Mouse (Mus musculus) layer of hippocampus, adult 9-10 months (tissue): ENCODE results near the gene 5730522E02Rik.
"Not testable (repeated sequence)": the region's sequence is repeated elsewhere in the genome, so short reads cannot be mapped to it uniquely, and the experiment has no call there.

Experiments
- DNase-seq: peaks from one replicate; pipeline ENCODE4 v3.0.0; 2022; ENCODE audit warnings: low spot score

5730522E02Rik gene

DNA sequence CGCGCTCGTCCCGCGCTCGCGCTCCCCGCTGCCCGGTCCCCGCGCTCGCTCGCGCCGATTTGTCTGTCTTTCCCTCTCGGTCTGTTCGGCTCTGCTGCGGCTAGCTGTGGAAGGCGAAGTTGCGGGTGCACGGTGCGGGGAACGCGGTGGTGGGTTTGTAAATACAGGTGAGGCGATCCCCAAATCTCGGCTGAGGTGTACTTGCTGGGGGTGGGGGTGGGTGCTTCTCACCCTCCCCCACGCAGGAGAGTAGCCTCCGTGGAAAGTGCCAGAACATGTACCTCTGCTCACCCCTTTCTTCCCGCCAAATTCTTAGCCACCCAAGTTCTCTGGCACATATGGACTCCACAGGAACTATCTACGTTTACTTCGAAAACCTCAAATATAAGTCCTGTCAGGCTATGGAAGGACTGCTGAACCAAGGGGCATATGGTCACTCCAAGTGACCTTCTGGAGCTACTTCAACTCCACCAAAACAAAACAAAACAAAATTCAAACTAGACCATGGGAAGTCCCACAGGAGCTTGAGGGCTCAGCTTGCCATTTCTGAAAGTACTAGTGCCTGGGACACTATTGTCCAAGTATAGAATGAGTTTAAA is at the start of gene 5730522E02Rik:
TSS of gene 5730522E02Rik (minus strand) at position 182 of the 599 bp plus-strand sequence.
- no peak for DNase-seq

DNA sequence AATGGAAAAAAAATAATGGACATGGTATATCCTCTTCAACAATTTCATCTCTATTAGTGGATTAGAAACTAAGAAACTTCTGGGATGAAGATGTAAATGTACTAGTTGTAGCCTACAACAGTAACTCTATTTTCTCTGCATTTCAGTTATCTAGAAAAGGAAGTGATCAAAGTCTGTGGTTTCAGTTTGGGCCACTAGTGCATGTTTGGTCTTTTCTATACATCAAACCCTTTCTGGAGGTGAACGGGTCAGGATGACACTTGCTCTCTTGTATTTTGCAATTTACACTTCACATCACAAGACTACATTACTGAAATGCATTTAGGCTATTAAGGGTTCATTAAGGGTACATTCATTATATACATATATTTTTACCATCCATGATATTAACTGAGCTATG is 26.0 kb upstream of the 5730522E02Rik start:
- DNase-seq: no peak

DNA sequence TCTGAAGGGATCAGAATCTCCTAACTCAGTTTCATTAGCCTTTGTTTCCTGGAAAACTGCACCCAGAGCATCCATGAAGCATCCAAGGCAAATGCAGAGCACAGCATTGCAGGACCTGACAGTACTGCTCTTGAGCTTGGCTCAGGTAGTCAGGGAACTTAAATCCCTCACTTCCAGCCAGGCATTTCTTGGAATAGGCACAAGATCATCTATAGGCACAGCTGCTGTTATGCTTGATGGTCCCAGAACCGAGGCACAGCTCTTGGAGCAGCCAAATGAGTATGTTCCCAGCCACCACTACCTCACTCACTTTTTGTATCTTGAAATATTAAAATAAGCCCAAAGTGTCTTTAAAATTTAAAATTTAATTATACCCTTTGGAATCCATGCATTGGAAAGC is 19.3 kb upstream of the 5730522E02Rik start:
- DNase-seq: no peak

DNA sequence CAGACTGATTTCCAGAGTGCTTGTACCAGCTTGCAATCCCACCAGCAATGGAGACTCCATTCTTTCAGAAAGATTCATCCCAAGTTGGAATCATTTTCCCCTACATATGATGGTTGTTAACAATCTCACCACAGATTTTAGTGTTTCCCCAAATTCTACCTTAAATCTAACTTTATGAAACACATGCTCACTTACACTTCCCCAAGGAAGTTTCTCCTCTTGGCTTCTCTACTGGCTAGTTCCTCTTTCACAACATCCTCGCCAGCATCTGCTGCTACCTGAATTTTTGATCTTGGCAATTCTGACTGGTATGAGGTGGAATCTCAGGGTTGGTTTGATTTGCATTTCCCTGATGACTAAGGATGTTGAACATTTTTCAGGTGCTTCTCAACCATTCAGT is 3.1 kb upstream of the 5730522E02Rik start:
- not testable (repeated sequence) for DNase-seq

DNA sequence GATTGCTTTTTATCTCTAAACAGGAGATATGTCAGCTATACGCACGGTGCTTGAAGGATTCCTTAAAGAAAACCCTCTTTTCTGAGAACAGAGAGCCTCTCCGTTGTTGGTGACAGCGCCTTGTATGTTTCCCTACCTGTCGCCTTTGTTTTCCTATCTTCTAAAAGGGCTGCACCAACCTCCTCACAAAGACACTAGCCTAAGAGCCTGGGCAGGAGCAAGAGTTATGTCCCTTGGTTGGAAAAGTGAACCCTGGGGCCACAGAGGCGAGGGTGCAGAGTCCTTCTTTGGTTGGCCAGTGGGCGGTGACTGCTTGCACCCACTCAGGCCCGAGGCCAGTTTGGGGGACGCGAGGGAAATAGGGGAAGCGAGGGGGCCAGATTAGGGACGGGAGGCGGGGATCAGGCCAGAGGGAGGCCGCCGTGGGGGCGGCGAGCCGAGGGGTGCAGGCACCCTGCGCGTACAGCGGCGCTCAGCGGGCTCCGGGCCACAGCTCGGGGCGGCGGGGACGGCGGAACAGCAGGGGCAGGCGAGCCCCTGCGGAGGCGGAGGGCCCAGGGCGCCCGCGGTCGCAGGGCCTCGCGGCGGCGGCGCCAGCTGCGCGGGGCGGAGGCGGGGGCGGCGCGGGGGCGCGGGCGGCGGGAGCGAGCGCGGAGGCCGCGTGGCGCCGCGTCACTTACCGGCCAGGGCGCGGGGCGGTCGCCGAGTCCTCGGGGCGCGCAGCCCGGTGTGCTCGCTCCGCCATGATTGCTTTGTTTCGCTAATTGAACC is 567 bp downstream of the 5730522E02Rik start:
- DNase-seq: no peak

DNA sequence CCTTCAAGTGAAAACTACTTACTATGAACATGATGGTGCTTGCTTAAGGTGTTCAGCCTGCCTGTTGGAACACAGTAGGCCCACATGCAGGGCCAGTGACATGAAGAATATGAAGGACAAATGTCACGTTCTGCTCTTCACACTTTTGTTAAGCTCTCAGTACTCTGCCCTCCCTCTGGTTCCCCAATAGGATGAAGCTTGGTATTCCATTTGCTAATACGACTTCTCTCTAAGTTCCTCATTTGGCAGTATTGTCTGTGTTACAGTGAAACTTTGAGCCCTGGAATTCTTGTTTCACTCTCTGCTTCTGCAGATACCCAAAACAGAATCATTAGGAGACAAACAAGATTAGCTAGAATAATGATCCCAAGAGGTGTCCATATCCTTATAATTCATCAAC is 7.1 kb downstream of the 5730522E02Rik start:
- no peak for DNase-seq

DNA sequence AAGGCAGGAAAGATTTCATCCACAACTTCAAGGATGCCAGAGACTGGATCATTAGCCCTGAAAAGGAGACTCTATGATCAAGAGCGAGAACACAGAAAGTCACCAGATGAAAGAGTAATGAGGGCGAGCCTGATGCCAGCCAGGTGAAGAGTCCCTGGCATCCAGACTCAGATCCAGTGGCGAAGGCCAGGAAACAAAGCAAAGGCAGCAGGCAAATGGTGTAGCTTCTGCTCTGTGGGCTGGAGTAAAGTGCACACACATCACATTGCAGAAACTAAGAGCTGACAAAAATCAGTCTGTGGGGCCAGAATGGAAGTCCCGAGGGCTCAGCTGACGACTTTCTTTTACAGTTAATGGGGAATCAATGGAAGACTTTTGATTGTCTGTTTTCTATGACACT is 7.7 kb downstream of the 5730522E02Rik start:
- DNase-seq: no peak

DNA sequence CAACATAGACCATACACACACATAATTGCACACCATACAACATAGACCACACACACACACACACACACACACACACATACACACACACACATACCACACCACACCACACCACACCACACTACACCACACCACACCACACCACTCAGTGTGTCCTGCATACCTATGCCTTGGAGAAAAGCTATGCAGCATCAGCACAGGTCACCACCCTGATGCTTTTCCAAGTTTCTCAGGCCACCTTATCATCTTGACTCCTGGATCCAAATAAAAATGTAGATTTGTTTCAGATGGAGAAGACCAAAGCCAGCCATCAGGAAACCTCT is 8.8 kb downstream of the 5730522E02Rik start:
- DNase-seq: no peak

DNA sequence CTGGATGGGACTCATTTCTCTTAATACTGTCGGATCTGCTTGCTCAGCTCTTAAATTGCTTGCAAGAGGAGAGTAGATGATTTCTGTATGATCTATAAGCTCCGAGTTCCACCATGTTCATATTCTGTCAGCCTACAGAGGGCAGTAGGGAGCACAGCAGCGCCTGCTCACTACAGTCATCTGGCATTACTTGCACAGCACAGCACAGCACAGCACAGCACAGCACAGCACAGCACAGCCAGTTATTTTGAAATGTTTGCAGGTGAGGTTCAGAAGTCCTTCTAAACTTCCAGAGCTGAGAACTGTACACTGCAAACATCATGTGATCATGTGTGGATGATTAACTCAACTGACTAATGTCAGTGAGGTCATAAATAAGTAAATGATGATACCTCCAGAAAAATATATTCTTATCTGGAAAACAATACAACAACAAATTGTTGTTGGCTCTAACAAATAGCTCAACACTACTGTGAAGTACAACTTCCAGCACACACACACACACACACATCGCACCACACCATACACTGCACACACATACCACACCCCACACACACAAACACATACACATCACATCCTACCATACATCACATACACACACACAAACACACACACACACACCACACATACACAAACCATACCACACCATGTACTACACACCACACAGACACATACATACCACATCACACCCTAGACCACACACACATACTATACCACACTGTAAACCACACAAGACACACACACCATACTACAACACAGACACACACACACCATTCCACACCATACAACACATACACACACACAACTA is 9.4 kb downstream of the 5730522E02Rik start:
- no peak for DNase-seq

DNA sequence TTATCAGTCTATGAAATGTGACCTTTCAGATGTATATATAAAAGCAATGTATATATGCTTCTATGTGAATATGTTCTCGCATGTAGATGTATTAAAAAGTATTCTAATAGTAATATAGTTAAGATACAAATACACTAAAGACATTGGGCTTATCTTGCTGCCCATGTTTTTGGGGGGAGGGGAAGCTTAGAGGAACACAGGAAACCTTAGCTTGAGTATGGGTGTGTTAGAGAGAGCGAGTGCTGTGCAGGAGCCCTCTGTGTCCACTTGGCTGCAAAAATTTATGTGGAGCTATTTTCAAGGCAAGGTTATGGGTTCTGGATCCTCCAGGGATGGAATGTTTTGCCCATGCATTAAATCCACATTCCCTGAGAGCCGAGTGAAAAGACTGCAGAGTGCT is 15.1 kb downstream of the 5730522E02Rik start:
- DNase-seq: no peak

DNA sequence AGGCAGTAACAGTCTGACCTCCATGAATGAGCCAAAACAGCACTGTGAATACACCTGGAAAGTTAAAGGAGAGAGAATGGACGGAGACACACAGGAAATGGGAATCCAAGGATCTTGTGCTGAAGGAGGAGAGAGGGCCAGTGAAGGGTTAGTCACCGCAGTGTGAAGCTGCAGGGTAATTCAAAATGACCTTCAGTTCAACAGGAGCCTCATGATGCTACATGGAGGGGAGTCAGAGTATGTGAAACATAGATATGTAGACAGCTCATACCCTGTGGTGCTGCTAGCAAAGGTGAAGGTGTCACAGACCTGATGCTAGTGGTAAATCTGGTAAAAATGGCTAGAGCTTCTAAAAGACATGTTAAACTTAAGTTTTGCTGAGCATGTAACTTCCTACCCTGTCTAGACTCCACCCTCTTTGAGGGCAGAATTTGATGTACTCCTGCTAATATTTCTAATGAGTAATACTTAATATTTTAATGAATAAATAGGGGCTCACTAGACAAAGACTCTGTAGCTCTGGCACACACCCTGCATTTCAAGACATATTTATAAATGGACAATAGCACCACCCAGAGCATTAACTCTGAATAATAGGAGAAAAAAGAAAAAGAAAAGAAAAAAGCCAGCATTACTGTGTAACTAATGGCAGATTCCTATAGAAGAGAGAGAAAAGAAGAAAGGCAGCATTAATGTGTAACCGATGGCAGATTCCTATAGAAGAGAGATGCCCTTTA is 23.2 kb downstream of the 5730522E02Rik start:
- DNase-seq: no peak

DNA sequence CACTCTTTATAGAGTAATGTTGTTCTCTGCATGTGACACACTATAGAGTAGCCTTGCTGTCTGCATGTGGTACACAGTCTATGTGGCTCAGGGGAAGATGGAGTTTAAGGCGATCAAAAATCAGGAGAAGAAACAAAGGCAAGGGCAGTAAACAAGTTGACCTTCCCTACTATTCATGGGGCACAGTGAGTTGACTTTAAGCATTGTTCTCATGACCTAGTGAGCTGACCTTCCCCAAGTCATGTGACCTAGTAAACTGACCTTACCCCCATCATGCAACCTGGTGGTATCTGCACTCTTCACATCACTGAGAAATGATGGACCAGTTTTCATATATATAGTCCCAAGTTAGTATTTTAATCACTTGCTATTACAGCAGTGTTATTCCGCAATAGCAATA is 40.0 kb downstream of the 5730522E02Rik start:
- no peak for DNase-seq

DNA sequence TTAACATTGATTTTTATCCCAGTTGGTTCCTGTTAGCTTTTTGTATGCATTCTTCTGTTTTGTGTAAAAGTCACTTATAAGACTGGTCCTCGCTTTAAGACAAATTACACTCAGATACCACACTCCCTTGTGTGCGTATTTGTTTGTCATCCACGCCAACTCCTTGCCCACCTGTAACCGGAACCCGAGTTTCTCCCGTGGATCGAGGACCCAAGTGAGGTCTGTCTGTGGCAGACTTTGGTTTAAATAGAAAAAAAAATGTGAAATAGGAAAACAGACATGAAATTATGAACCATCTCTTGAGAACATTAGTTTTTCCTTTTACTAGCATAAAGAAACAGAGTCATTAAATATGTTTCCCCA is 43.0 kb downstream of the 5730522E02Rik start:
- DNase-seq: no peak

DNA sequence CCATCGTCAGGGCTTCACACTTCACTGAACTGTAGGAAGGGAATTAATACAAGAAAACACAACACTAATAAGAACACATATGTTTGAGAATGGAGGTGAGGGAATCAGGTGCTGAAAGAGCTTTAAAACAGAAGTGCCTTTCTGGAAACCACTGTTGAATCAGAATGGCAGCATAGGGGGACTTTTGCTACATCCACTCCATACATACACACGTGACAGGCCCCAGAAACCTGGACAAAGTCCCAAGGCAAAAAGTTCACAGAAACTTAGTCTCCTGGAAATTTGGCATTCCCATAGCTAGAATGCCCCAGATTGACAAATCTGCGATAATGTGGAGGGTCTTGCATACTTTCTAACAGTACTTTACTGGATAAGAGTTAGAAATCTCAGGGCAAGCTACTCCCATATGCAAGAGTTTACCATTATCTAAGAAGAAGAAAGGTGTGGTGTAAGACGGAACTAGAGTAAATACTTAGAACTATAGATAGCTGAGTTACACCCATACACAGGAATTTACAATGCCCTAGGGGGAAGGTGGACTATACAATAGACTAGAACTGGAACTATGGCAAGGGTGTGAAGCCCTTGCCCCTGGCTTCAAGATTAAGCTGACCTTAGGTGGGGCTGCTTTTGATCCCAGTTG is 43.5 kb downstream of the 5730522E02Rik start:
- DNase-seq: no peak

DNA sequence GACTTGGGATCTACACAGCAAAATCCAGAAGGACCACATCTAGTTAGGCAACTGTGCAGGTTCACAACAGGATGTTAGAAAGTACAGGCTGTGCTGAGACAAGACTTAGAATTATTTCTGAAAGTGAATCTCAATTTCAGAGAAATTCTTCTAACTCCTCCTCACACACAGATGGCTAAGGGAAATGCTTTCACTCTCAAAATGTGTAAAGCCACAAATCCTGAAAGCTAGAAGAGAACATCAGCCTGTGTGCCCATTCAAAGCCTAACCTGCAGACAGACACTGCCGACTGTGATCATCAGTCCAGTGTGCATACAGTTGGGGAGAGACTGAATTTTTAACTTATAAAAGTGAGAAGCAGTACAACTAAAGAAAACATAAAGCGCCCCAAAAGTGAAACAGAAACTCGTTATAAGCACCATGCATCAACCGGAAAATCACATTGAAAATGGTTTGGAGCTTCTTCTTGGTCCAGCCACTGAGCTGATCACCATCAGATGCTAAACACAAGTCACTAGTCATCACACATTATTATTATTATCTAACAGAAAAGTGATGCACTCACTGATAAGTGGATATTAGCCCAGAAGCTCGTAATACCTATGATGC is 45.8 kb downstream of the 5730522E02Rik start:
- no peak for DNase-seq

DNA sequence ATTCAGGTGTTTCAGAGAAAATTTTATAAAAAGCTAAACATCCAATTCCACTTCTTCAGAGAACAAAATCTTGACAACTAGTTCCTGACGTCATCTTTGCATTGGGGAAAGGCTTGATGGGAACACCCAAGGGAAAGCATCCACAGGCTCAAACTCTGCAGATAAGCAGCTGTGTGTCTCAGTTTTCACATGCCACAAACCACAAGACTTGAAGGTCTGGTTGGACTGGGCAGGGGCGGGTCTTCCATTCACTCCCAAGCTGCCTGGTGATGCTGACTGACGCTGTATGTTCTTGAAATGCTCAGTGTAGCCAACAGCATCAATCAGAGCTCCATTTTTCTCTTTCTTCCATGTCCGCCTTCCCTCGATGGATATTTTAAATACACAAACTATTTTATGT is 49.2 kb downstream of the 5730522E02Rik start:
- no peak for DNase-seq

DNA sequence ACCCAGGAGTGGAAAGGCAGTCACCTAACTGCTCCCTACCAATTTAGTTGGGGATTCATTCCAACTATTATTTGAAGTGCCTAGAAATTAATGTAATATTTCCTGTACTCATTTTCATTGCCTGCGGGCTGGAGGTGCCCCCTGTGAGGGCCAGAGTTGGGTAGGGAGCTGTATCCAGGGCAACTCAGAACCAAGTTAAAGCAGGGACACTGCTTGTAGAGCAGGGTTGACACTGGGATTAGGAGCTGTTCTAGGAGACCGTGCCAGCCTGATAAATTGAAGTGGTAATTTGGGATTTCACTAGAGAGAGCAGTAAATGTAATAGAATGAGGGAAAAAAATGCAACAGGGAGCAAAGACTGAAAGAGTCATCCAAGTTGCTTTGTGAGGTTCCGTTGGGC is 51.5 kb downstream of the 5730522E02Rik start:
- no peak for DNase-seq

DNA sequence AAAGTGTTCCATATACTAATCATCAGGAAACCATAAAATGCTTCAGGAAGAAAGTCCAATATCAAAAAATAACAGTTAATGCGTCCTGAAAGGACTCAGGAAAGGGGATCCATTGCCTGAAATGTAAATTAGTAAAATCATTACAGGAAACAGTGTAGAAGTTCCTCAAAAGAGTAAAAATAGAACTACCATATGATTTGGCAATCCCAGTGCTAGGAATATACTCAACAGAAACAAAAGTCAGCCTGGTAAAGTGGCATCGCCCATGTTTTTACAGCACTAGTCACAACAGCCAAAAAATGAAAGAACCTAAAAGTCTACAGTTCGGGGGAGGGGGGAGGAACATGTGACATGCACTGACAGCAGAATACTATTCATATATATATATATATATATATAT is 70.5 kb downstream of the 5730522E02Rik start:
- no peak for DNase-seq

DNA sequence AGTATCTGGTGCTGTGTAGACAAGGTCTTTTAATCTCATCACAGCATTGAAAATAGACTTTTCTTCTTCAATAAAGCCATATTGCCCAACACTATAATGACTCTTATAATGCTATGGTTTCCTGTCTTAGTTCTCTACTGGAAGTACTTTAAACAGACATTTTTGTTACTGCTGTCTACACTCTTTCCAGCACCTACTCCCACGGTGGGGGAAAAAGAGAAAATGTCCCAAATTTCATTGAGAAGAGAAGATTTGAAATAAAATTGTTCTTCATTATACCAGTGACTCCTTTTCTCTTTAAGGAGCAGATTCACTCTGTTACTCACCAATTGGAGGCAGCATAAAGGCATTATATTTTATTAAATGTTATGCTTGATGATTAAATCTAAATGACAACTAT is 72.5 kb downstream of the 5730522E02Rik start:
- DNase-seq: no peak

DNA sequence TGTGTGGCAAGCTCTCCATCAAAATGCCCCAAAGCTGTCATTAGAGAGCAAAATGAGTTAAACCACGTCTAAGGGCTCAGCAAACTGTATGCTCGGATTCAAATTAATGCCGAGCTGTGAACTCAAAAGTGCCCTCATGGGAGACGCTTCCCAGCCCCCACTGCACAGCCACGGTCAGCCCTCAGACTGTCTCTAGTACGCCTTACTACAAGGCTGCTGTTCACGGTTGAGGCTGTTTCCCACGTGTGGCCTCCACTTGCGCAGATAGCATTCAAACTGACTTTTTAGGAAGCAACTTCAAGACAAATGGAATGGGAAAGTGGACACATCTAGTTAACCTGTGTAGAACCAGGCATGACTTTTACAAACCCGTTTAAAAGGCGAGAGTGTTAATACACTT is 79.7 kb downstream of the 5730522E02Rik start:
- DNase-seq: no peak

DNA sequence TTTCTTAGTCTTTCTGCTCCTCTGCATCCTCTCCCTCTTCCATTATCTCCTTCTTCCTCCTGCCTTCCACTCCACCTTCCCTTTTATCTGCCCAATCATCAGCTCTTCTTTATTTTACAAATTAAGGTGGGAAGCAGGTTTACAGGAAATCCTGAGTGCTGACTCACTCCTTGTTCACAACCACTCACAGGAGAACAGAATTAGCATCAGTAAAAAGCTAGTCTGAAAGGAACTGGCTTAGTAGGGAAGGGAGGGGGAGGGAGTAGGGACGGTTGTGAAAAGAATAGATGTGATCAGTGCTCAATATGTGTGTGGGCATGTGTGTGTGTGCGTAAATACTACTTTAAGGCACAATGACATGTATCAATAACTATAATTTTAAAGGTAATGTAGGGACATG is 81.5 kb downstream of the 5730522E02Rik start:
- no peak for DNase-seq

DNA sequence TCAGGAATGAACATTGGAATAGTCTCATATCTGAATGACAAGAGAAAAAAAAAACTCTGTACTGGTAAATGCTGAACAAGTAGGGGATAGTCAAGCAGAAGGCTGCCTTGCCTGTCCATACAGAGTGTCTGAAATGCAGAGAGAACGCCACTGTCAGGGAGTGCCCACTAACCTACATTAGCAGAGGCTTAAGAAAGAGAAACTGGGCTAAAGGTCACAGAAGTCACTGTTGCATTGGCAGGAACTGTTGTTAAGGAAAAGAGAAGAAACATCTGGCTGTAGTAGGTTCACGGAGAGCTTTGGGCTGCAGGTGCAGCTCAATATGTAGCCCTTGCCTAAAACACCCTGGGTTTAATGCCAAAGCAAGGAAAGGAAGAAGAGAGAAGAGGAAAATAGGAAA is 82.2 kb downstream of the 5730522E02Rik start:
- no peak for DNase-seq
